Mouse (Mus musculus) liver, adult 2 months (tissue): ENCODE measurements around the gene Etfbkmt. TPM values are rescaled to one million over a fixed set of nuclear protein-coding genes. Genes with fewer than 3 reads are reported as not detected.

Experiments
- DNase-seq: peaks from one replicate; pipeline ENCODE4 v3.0.0-alpha.2; 2011; ENCODE audit warnings: low read depth, low spot score; ENCODE audit errors: extremely low read depth
- H3K27ac ChIP-seq: fragments of 200-500 bp; replicated peaks from 2 replicates; pipeline ENCODE4 v1.5.1; 2012; ENCODE audit warnings: low read depth, mild to moderate bottlenecking, control low read depth, inconsistent platforms, low read length; ENCODE audit not compliant: insufficient read depth
- H3K27me3 ChIP-seq: fragments of 200-500 bp; 2 replicates; pipeline ENCODE4 v1.6.1; 2012; ENCODE audit warnings: mild to moderate bottlenecking, moderate library complexity, low read length, inconsistent platforms; ENCODE audit not compliant: control insufficient read depth, insufficient read depth
- H3K36me3 ChIP-seq: fragments of 200-500 bp; 2 replicates; pipeline ENCODE4 v1.6.1; 2012; ENCODE audit warnings: low read length, inconsistent platforms; ENCODE audit not compliant: control insufficient read depth, insufficient read depth
- H3K4me1 ChIP-seq: fragments of 200-500 bp; 2 replicates; pipeline ENCODE4 v1.6.1; 2011; ENCODE audit warnings: low read length; ENCODE audit not compliant: control insufficient read depth, insufficient read depth
- H3K4me3 ChIP-seq: fragments of 200-500 bp; 2 replicates; pipeline ENCODE4 v1.5.1; 2011; ENCODE audit warnings: low read depth, mild to moderate bottlenecking, control low read depth, low read length, moderate library complexity; ENCODE audit not compliant: insufficient read depth
- H3K79me2 ChIP-seq: fragments of 200-500 bp; 2 replicates; pipeline ENCODE4 v1.6.1; 2012; ENCODE audit warnings: inconsistent platforms, mild to moderate bottlenecking, low read length, moderate library complexity; ENCODE audit not compliant: control insufficient read depth, insufficient read depth
- H3K9ac ChIP-seq: fragments of 200-500 bp; 2 replicates; pipeline ENCODE4 v1.6.1; 2012; ENCODE audit warnings: low read depth, mild to moderate bottlenecking, control low read depth, inconsistent platforms, low read length
- CTCF ChIP-seq: fragments of 200-500 bp; IDR thresholded peaks from 2 replicates; pipeline ENCODE4 v1.5.1; 2011; ENCODE audit warnings: low read depth, low read length, control low read depth
- POLR2A ChIP-seq: fragments of 200-500 bp; IDR thresholded peaks from 2 replicates; pipeline ENCODE4 v1.6.1; 2011; ENCODE audit warnings: low read length, control low read depth; ENCODE audit not compliant: insufficient read depth; ENCODE audit errors: extremely low read depth
- WGBS: fragments of 180-500 bp; shearing (Covaris S2); methylation state at CpG from one replicate; pipeline ENCODE4 v1.1.7; 2018; 5-methylcytosine and 5-hydroxymethylcytosine counted together
- polyA plus RNA-seq: library from polyadenylated mRNA; depleted of rRNA; stranded (reverse); fragments of >200 nt; gene quantifications from 2 replicates; pipeline ENCODE4 v1.2.3, GENCODE M21; 2012
- total RNA-seq: library from RNA; depleted of rRNA; stranded (reverse); fragments of >200 nt; gene quantifications from 2 replicates; pipeline ENCODE4 v1.2.3, GENCODE M21; 2014

Etfbkmt gene
- total and polyA plus RNA-seq, 2 experiments = 3.9 to 25.3 TPM

GRCm38 (mm10) chr6:149145143-149145542, 5.5 kb downstream of the Etfbkmt start:
- Histone ChIP-seq H3K79me2 (peaks cover 3% of the 10 kb centered on the region; the same call in 1 of the 2 replicates), H3K36me3 (peaks cover 50% of the 10 kb centered on the region), H3K9ac (peak overlapping the region; percentile 14; the same call in 1 of the 2 replicates), H3K27ac (peak overlapping the region; percentile 78), H3K27me3 (no peaks in the 10 kb centered on the region), H3K4me3 (no peak overlapping the region), H3K4me1 (peaks cover 26% of the 10 kb centered on the region)
- DNase-seq = peak; percentile 83
- TF ChIP-seq CTCF = no peak
- TF ChIP-seq POLR2A = no peak
- WGBS = 41% methylated on average over 1 of the region's 1 CpGs

- no peak overlapping the region for H3K9ac ChIP-seq
- H3K4me3 ChIP-seq = no peak overlapping the region
- H3K79me2 ChIP-seq = no peaks in the 10 kb centered on the region
- H3K27ac ChIP-seq = peak overlapping the region; percentile 64
- no peak for TF ChIP-seq CTCF
- TF ChIP-seq POLR2A = no peak
- peaks cover 30% of the 10 kb centered on the region for H3K4me1 ChIP-seq
- WGBS = 49% methylated on average over 7 of the region's 7 CpGs
- DNase-seq = peak; percentile 83
- peaks cover 62% of the 10 kb centered on the region for H3K36me3 ChIP-seq
- no peaks in the 10 kb centered on the region for H3K27me3 ChIP-seq
These were observed 9.0 kb downstream of the Etfbkmt start for GRCm38 (mm10) chr6:149148436-149149229.

- Histone ChIP-seq H3K27me3 (no peaks in the 10 kb centered on the region), H3K4me3 (no peak overlapping the region), H3K27ac (peak overlapping the region; percentile 82), H3K9ac (no peak overlapping the region), H3K4me1 (peaks cover 34% of the 10 kb centered on the region), H3K79me2 (no peaks in the 10 kb centered on the region), H3K36me3 (peaks cover 33% of the 10 kb centered on the region)
- no peak for DNase-seq
- TF ChIP-seq CTCF (no peak), POLR2A (no peak)
- WGBS = 88% methylated on average over 2 of the region's 2 CpGs
These were observed 12.5 kb downstream of the Etfbkmt start for GRCm38 (mm10) chr6:149152119-149152518.

GRCm38 (mm10) chr6:149153473-149154115, 13.9 kb downstream of the Etfbkmt start:
- Histone ChIP-seq H3K79me2 (no peaks in the 10 kb centered on the region), H3K9ac (peak overlapping the region; percentile 70), H3K4me1 (peaks cover 32% of the 10 kb centered on the region), H3K36me3 (peaks cover 27% of the 10 kb centered on the region), H3K4me3 (peak overlapping the region; percentile 25), H3K27me3 (no peaks in the 10 kb centered on the region), H3K27ac (peak overlapping the region; percentile 99)
- DNase-seq = peak; percentile 97
- TF ChIP-seq CTCF = no peak
- TF ChIP-seq POLR2A = no peak
- 18% methylated on average over 6 of the region's 6 CpGs for WGBS

- WGBS = 22% methylated on average over 8 of the region's 8 CpGs
- peak overlapping the region; percentile 70 for H3K9ac ChIP-seq
- no peak for DNase-seq
- no peaks in the 10 kb centered on the region for H3K79me2 ChIP-seq
- TF ChIP-seq POLR2A = no peak
- no peak for TF ChIP-seq CTCF
- H3K4me1 ChIP-seq = peaks cover 34% of the 10 kb centered on the region
- peaks cover 22% of the 10 kb centered on the region for H3K36me3 ChIP-seq
- H3K27ac ChIP-seq = peak overlapping the region; percentile 99
- peak overlapping the region; percentile 25 for H3K4me3 ChIP-seq
- H3K27me3 ChIP-seq = no peaks in the 10 kb centered on the region
These were observed 14.7 kb downstream of the Etfbkmt start for GRCm38 (mm10) chr6:149154116-149155030.
